Mouse (Mus musculus): ENCODE measurements around the gene Gpr160.

DNA sequence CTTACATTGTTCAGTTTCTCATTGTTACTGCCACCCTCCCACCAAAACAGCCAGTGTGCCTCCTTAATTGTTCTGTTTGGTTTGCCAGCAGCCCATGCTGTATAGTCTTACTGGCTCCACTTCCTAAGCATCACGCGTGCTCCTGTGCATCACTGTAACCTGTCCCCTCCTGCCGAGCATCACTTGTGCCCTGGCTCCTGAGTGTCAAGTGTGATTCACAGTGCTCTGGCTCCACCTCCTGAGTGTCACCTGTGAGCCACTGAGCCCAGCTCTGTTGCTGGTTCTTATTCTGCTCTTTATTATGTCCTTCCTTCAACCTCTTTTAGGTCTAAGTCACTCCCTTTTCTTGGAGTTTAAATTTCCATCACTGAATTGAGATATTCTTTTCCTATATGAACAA, 31.7 kb downstream of the Gpr160 start:
- no peak for TF ChIP-seq NRF1 (IDR thresholded peaks at IDR 0.05; ENCODE audit: insufficient read depth, low read depth, low read length, poor library complexity, severe bottlenecking)
- no peak for TF ChIP-seq POLR2A (IDR thresholded peaks at IDR 0.05; ENCODE audit: control insufficient read depth in 1 of 2, insufficient read depth in 1 of 2, low read depth in 1 of 2, low read length in 2 of 2, poor library complexity in 1 of 2)
- TF ChIP-seq HCFC1 (IDR thresholded peaks at IDR 0.05; ENCODE audit: low read depth, low read length), result no peak
- TF ChIP-seq CTCF (IDR thresholded peaks at IDR 0.05 in 2 of 3, conservative IDR thresholded peaks at IDR 0.05 in 1 of 3; ENCODE audit: control insufficient read depth in 1 of 3, insufficient read depth in 1 of 3, low read depth in 2 of 3, low read length in 3 of 3, poor library complexity in 1 of 3, severe bottlenecking in 1 of 3), result peak in 1 of 3 experiments; percentile 6; a peak in 1 of 6 replicates
- no peak for TF ChIP-seq TAL1 (IDR thresholded peaks at IDR 0.05; ENCODE audit: low read length)
